Mouse (Mus musculus): ENCODE data around the gene Map3k1.

Gene Map3k1

GRCm38 (mm10) chr13:111755377-111755776 is 53.4 kb downstream of the Map3k1 start:
- Histone ChIP-seq H3K36me3 (ENCODE audit: insufficient read depth, low read length) (peaks cover 98% of the 10 kb centered on the region), H3K27me3 (ENCODE audit: insufficient read depth, low read length) (no peaks in the 10 kb centered on the region), H3K4me3 (replicated peaks; ENCODE audit: low read length) (no peak overlapping the region), H3K4me1 (replicated peaks; ENCODE audit: low read depth, low read length) (no peaks in the 10 kb centered on the region; the same call in 1 of the 2 replicates), H3K9me3 (ENCODE audit: low read length) (peaks cover 3% of the 10 kb centered on the region; the same call in 1 of the 2 replicates)
- no peak for TF ChIP-seq CTCF (conservative IDR thresholded peaks at IDR 0.05; ENCODE audit: low read length)
- no peak for TF ChIP-seq POU5F1 (IDR thresholded peaks at IDR 0.05; ENCODE audit: borderline replicate concordance, low read length)
- TF ChIP-seq NANOG (IDR thresholded peaks at IDR 0.05; ENCODE audit: borderline replicate concordance, low read length), result no peak

GRCm38 (mm10) chr13:111753321-111753720 is 55.5 kb downstream of the Map3k1 start:
- H3K4me3 ChIP-seq (replicated peaks; ENCODE audit: low read length), result no peak overlapping the region
- TF ChIP-seq NANOG (IDR thresholded peaks at IDR 0.05; ENCODE audit: borderline replicate concordance, low read length) (no peak), CTCF (conservative IDR thresholded peaks at IDR 0.05; ENCODE audit: low read length) (no peak), POU5F1 (IDR thresholded peaks at IDR 0.05; ENCODE audit: borderline replicate concordance, low read length) (no peak)
- H3K4me1 ChIP-seq (replicated peaks; ENCODE audit: low read depth, low read length), result peaks cover 8% of the 10 kb centered on the region
- peaks cover 3% of the 10 kb centered on the region; the same call in 1 of the 2 replicates for H3K9me3 ChIP-seq (ENCODE audit: low read length)
- peaks cover 93% of the 10 kb centered on the region for H3K36me3 ChIP-seq (ENCODE audit: insufficient read depth, low read length)
- H3K27me3 ChIP-seq (ENCODE audit: insufficient read depth, low read length), result no peaks in the 10 kb centered on the region

GRCm38 (mm10) chr13:111748301-111749062 is 60.3 kb downstream of the Map3k1 start:
- H3K36me3 ChIP-seq (ENCODE audit: insufficient read depth, low read length), result peaks cover 55% of the 10 kb centered on the region
- TF ChIP-seq CTCF (conservative IDR thresholded peaks at IDR 0.05; ENCODE audit: low read length), result no peak
- H3K4me3 ChIP-seq (replicated peaks; ENCODE audit: low read length), result peak overlapping the region; percentile 32; the same call in 1 of the 2 replicates
- H3K4me1 ChIP-seq (replicated peaks; ENCODE audit: low read depth, low read length), result peaks cover 12% of the 10 kb centered on the region
- H3K9me3 ChIP-seq (ENCODE audit: low read length), result no peaks in the 10 kb centered on the region
- H3K27me3 ChIP-seq (ENCODE audit: insufficient read depth, low read length), result no peaks in the 10 kb centered on the region

GRCm38 (mm10) chr13:111746831-111747230 is 62.0 kb downstream of the Map3k1 start:
- Histone ChIP-seq H3K4me1 (replicated peaks; ENCODE audit: low read depth, low read length) (peaks cover 12% of the 10 kb centered on the region), H3K4me3 (replicated peaks; ENCODE audit: low read length) (no peak overlapping the region), H3K27me3 (ENCODE audit: insufficient read depth, low read length) (no peaks in the 10 kb centered on the region), H3K9me3 (ENCODE audit: low read length) (no peaks in the 10 kb centered on the region), H3K36me3 (ENCODE audit: insufficient read depth, low read length) (peaks cover 38% of the 10 kb centered on the region)
- TF ChIP-seq CTCF (conservative IDR thresholded peaks at IDR 0.05; ENCODE audit: low read length), result no peak
- no peak for TF ChIP-seq POU5F1 (IDR thresholded peaks at IDR 0.05; ENCODE audit: borderline replicate concordance, low read length)
- TF ChIP-seq NANOG (IDR thresholded peaks at IDR 0.05; ENCODE audit: borderline replicate concordance, low read length), result no peak

- Histone ChIP-seq H3K9me3 (ENCODE audit: low read length) (no peaks in the 10 kb centered on the region), H3K36me3 (ENCODE audit: insufficient read depth, low read length) (peaks cover 23% of the 10 kb centered on the region), H3K4me3 (replicated peaks; ENCODE audit: low read length) (no peak overlapping the region), H3K4me1 (replicated peaks; ENCODE audit: low read depth, low read length) (peaks cover 12% of the 10 kb centered on the region), H3K27me3 (ENCODE audit: insufficient read depth, low read length) (no peaks in the 10 kb centered on the region)
- no peak for TF ChIP-seq NANOG (IDR thresholded peaks at IDR 0.05; ENCODE audit: borderline replicate concordance, low read length)
- TF ChIP-seq POU5F1 (IDR thresholded peaks at IDR 0.05; ENCODE audit: borderline replicate concordance, low read length), result no peak
Measured at GRCm38 (mm10) chr13:111745216-111745615, 63.6 kb downstream of the Map3k1 start.

- no peak for TF ChIP-seq CTCF (conservative IDR thresholded peaks at IDR 0.05; ENCODE audit: low read length)
- Histone ChIP-seq H3K36me3 (ENCODE audit: insufficient read depth, low read length) (peaks cover 15% of the 10 kb centered on the region), H3K27me3 (ENCODE audit: insufficient read depth, low read length) (no peaks in the 10 kb centered on the region), H3K4me1 (replicated peaks; ENCODE audit: low read depth, low read length) (peaks cover 12% of the 10 kb centered on the region), H3K9me3 (ENCODE audit: low read length) (no peaks in the 10 kb centered on the region), H3K4me3 (replicated peaks; ENCODE audit: low read length) (no peak overlapping the region)
Measured at GRCm38 (mm10) chr13:111744233-111745000, 64.4 kb downstream of the Map3k1 start.

GRCm38 (mm10) chr13:111741991-111742615 is 66.7 kb downstream of the Map3k1 start:
- Histone ChIP-seq H3K4me1 (replicated peaks; ENCODE audit: low read depth, low read length) (no peaks in the 10 kb centered on the region), H3K9me3 (ENCODE audit: low read length) (no peaks in the 10 kb centered on the region), H3K36me3 (ENCODE audit: insufficient read depth, low read length) (0 out of 2 replicates have a peak, but pooled peaks cover 4% of the 10 kb centered on the region), H3K4me3 (replicated peaks; ENCODE audit: low read length) (no peak overlapping the region), H3K27me3 (ENCODE audit: insufficient read depth, low read length) (no peaks in the 10 kb centered on the region)
- no peak for TF ChIP-seq POU5F1 (IDR thresholded peaks at IDR 0.05; ENCODE audit: borderline replicate concordance, low read length)
- peak; percentile 56 for TF ChIP-seq CTCF (conservative IDR thresholded peaks at IDR 0.05; ENCODE audit: low read length)

GRCm38 (mm10) chr13:111741204-111741990 is 67.4 kb downstream of the Map3k1 start:
- Histone ChIP-seq H3K36me3 (ENCODE audit: insufficient read depth, low read length) (no peaks in the 10 kb centered on the region), H3K9me3 (ENCODE audit: low read length) (no peaks in the 10 kb centered on the region), H3K4me1 (replicated peaks; ENCODE audit: low read depth, low read length) (no peaks in the 10 kb centered on the region), H3K27me3 (ENCODE audit: insufficient read depth, low read length) (no peaks in the 10 kb centered on the region), H3K4me3 (replicated peaks; ENCODE audit: low read length) (no peak overlapping the region)
- TF ChIP-seq POU5F1 (IDR thresholded peaks at IDR 0.05; ENCODE audit: borderline replicate concordance, low read length) (no peak), NANOG (IDR thresholded peaks at IDR 0.05; ENCODE audit: borderline replicate concordance, low read length) (no peak), CTCF (conservative IDR thresholded peaks at IDR 0.05; ENCODE audit: low read length) (no peak)

All from E14TG2a.4 (cell line).